Mouse (Mus musculus) MEL (cell line): ENCODE measurements around the gene Rbfox2.

Source experiments
- CTCF ChIP-seq, 3 experiments: IDR thresholded peaks in 2 of 3; conservative IDR thresholded peaks in 1 of 3; 2 replicates each; pipeline ENCODE4 v1.5.1; 2011 to 2012; ENCODE audit warnings: low read length in 3 of 3, low read depth in 2 of 3, mild to moderate bottlenecking in 2 of 3, improper control_type of control experiment in 1 of 3, inconsistent platforms in 1 of 3, mixed read lengths in 1 of 3, moderate library complexity in 1 of 3; ENCODE audit not compliant: control insufficient read depth in 1 of 3, insufficient read depth in 1 of 3, poor library complexity in 1 of 3, severe bottlenecking in 1 of 3
- HCFC1 ChIP-seq: IDR thresholded peaks from 2 replicates; pipeline ENCODE4 v1.6.1; 2012; ENCODE audit warnings: low read depth, mild to moderate bottlenecking, inconsistent platforms, low read length, improper control_type of control experiment, moderate library complexity
- KAT2A ChIP-seq: conservative IDR thresholded peaks from 2 replicates; pipeline ENCODE4 v1.6.1; 2012; ENCODE audit warnings: low read depth, low read length, improper control_type of control experiment, inconsistent platforms
- MAFK ChIP-seq: IDR thresholded peaks from 2 replicates; pipeline ENCODE4 v1.6.1; 2011; ENCODE audit warnings: low read depth, mild to moderate bottlenecking, low read length, improper control_type of control experiment, borderline replicate concordance
- MAX ChIP-seq: IDR thresholded peaks from 2 replicates; pipeline ENCODE4 v1.6.1; 2011; ENCODE audit warnings: low read length, improper control_type of control experiment
- NRF1 ChIP-seq: IDR thresholded peaks from 2 replicates; pipeline ENCODE4 v1.6.1; 2014; ENCODE audit warnings: low read depth, mild to moderate bottlenecking, inconsistent platforms, low read length, improper control_type of control experiment, moderate library complexity; ENCODE audit not compliant: poor library complexity, insufficient read depth, severe bottlenecking
- POLR2A ChIP-seq, 2 experiments: IDR thresholded peaks; 2 replicates each; pipeline ENCODE4 v1.6.1; 2011 to 2012; ENCODE audit warnings: low read length in 2 of 2, mild to moderate bottlenecking in 2 of 2, control low read depth in 1 of 2, improper control_type of control experiment in 1 of 2, low read depth in 1 of 2, moderate library complexity in 1 of 2; ENCODE audit not compliant: control insufficient read depth in 1 of 2, insufficient read depth in 1 of 2, poor library complexity in 1 of 2
- RCOR1 ChIP-seq: IDR thresholded peaks from 2 replicates; pipeline ENCODE4 v1.6.1; 2012; ENCODE audit warnings: low read depth, mild to moderate bottlenecking, inconsistent platforms, low read length, improper control_type of control experiment
- TAL1 ChIP-seq: IDR thresholded peaks from 2 replicates; pipeline ENCODE4 v1.6.1; 2012; ENCODE audit warnings: mild to moderate bottlenecking, inconsistent platforms, low read length, moderate library complexity, mixed read lengths
- UBTF ChIP-seq: IDR thresholded peaks from 2 replicates; pipeline ENCODE4 v1.6.1; 2012; ENCODE audit warnings: low read depth, mild to moderate bottlenecking, inconsistent platforms, low read length, improper control_type of control experiment, moderate library complexity, borderline replicate concordance; ENCODE audit not compliant: insufficient read depth
- ZNF384 ChIP-seq: IDR thresholded peaks from 2 replicates; pipeline ENCODE4 v1.6.1; 2012; ENCODE audit warnings: low read depth, mild to moderate bottlenecking, inconsistent platforms, low read length, improper control_type of control experiment

DNA sequence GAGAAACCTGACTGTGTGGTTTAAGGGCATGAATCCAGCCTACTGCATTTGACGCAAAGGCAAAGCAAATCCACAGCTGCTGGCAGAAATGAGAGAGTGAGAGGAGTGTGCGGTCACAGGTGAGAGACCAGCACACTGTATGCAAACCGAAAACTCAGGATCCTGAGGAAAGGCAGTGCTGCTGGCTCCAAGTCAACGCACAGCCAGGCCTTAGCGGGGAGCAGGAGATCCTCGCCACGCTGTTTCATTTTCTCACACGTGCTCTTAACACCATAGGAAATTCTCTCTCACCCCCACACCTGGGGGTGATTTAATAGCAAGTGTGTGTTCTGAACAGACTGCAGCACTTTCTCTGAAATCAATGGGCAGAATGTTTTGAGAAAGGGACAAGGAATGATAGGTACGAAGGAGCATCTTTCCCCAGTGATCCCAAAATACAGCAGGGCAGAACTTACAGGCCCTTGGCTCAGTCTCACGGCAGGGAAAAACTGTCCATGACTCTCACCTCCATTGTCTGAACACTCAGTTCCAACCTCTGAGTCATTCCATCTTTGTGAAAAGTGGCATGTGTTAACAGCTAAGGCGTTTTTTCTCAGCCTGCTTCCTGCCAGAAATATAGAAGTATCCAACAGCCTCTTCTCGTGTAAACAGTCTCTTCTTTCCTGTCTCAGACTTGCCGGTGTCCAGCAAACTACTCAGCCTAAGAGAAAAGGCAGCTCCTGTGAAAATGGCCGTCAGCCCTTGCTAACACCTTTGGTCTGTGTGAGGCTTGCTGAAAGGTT is 114.5 kb downstream of the Rbfox2 start:
- no peak for TF ChIP-seq MAX
- TF ChIP-seq UBTF, result no peak
- no peak for TF ChIP-seq POLR2A (IDR thresholded peaks at IDR 0.05; ENCODE audit: control insufficient read depth in 1 of 2, insufficient read depth in 1 of 2, low read depth in 1 of 2, low read length in 2 of 2, poor library complexity in 1 of 2)
- no peak for TF ChIP-seq HCFC1
- no peak for TF ChIP-seq KAT2A
- TF ChIP-seq ZNF384, result no peak
- TF ChIP-seq RCOR1, result no peak
- TF ChIP-seq CTCF (IDR thresholded peaks at IDR 0.05 in 2 of 3, conservative IDR thresholded peaks at IDR 0.05 in 1 of 3; ENCODE audit: control insufficient read depth in 1 of 3, insufficient read depth in 1 of 3, low read depth in 2 of 3, low read length in 3 of 3, poor library complexity in 1 of 3, severe bottlenecking in 1 of 3), result no peak
- no peak for TF ChIP-seq MAFK
- TF ChIP-seq NRF1, result no peak
- TF ChIP-seq TAL1, result no peak
